In genomic region chr3:132086461-132086860, GRCm38 (mm10) we compare ENCODE assay signal across 9 mouse cellular contexts. TPM values are rescaled to one million over a fixed set of nuclear protein-coding genes. Genes with fewer than 3 reads are reported as not detected.
DNase-seq lines count a peak whose midpoint lies in the region; ATAC-seq and TF ChIP-seq lines count a peak whose summit lies in the region.
"Had no signal": no experiment of that assay in that cellular context is flagged by ENCODE, and none has a peak within 500 bp of the region (broad histone marks: within the 10 kb centered on the region; RNA-seq: fewer than 3 reads in every experiment).

No protein-coding gene starts in this region.

- no peak for TF ChIP-seq CTCF in heart, postnatal 0 days (IDR thresholded peaks at IDR 0.05; ENCODE audit: low read depth)
- no peak for TF ChIP-seq CTCF in heart, adult 2 months (IDR thresholded peaks at IDR 0.05)

- WGBS in heart, postnatal 0 days = 29% methylated on average over 5 of the region's 5 CpGs
- 26% methylated on average over 5 of the region's 5 CpGs for WGBS in heart, adult 2 months
- WGBS in embryonic facial prominence, embryonic 12.5 days = 22% methylated on average over 5 of the region's 5 CpGs
- 24% methylated on average over 5 of the region's 5 CpGs for WGBS in hindbrain, embryonic 15.5 days
- 26% methylated on average over 5 of the region's 5 CpGs for WGBS in midbrain, embryonic 16.5 days

- no peak for TF ChIP-seq POLR2A in heart, adult 2 months (IDR thresholded peaks at IDR 0.05; ENCODE audit: insufficient read depth, low read depth, low read length)

- no peak for DNase-seq in heart, postnatal 0 days (ENCODE audit: low spot score)
- DNase-seq in heart, adult 2 months = no peak
- DNase-seq in cerebellum, adult 18-20 months = no peak
- DNase-seq in spleen, postnatal 14 days (ENCODE audit: low spot score in 2 of 2) = no peak

- intact Hi-C loops in heart, adult 2 months (cut with DNase I) = no loop called here

- H3K79me2 ChIP-seq in heart, adult 2 months (replicated peaks; ENCODE audit: control insufficient read depth, insufficient read depth, low read length) = no peaks in the 10 kb centered on the region

- no peaks in the 10 kb centered on the region for H3K9me3 ChIP-seq in heart, postnatal 0 days (replicated peaks; ENCODE audit: control insufficient read depth, low read length)
- H3K9me3 ChIP-seq in embryonic facial prominence, embryonic 12.5 days = no peaks in the 10 kb centered on the region
- no peaks in the 10 kb centered on the region for H3K9me3 ChIP-seq in hindbrain, embryonic 15.5 days
- H3K9me3 ChIP-seq in midbrain, embryonic 16.5 days (replicated peaks; ENCODE audit: control insufficient read depth, low read length, poor library complexity, severe bottlenecking) = no peaks in the 10 kb centered on the region

- H3K4me3 ChIP-seq in heart, postnatal 0 days (ENCODE audit: low read depth, low read length) = peak overlapping the region; percentile 37
- no peak overlapping the region for H3K4me3 ChIP-seq in heart, adult 2 months
- peak overlapping the region; percentile 46 for H3K4me3 ChIP-seq in embryonic facial prominence, embryonic 12.5 days
- peak overlapping the region; percentile 52 for H3K4me3 ChIP-seq in hindbrain, embryonic 15.5 days
- H3K4me3 ChIP-seq in midbrain, embryonic 16.5 days (ENCODE audit: low read depth, low read length) = peak overlapping the region; percentile 47

- H3K4me1 ChIP-seq in heart, postnatal 0 days (ENCODE audit: control insufficient read depth, insufficient read depth) = peaks cover 13% of the 10 kb centered on the region; the same call in 1 of the 2 replicates
- no peaks in the 10 kb centered on the region for H3K4me1 ChIP-seq in heart, adult 2 months (ENCODE audit: control insufficient read depth, insufficient read depth, low read length)
- peaks cover 9% of the 10 kb centered on the region for H3K4me1 ChIP-seq in embryonic facial prominence, embryonic 12.5 days
- peaks cover 41% of the 10 kb centered on the region for H3K4me1 ChIP-seq in hindbrain, embryonic 15.5 days (replicated peaks)
- peaks cover 16% of the 10 kb centered on the region for H3K4me1 ChIP-seq in midbrain, embryonic 16.5 days (ENCODE audit: control insufficient read depth, insufficient read depth, low read length)

- H3K9ac ChIP-seq in heart, postnatal 0 days (replicated peaks; ENCODE audit: low read depth, low read length) = no peak overlapping the region
- H3K9ac ChIP-seq in heart, adult 2 months (ENCODE audit: low read depth, low read length) = no peak overlapping the region
- peak overlapping the region; percentile 56 for H3K9ac ChIP-seq in embryonic facial prominence, embryonic 12.5 days
- H3K9ac ChIP-seq in hindbrain, embryonic 15.5 days = no peak overlapping the region
- no peak overlapping the region for H3K9ac ChIP-seq in midbrain, embryonic 16.5 days (ENCODE audit: low read depth, low read length)
- H3K9ac ChIP-seq: liver, embryonic 14.5 days had no signal

- H3K27me3 ChIP-seq in heart, postnatal 0 days (ENCODE audit: control insufficient read depth, insufficient read depth, low read length) = peaks cover 34% of the 10 kb centered on the region
- peaks cover 5% of the 10 kb centered on the region; the same call in 1 of the 2 replicates for H3K27me3 ChIP-seq in heart, adult 2 months (ENCODE audit: control insufficient read depth, insufficient read depth, low read length)
- H3K27me3 ChIP-seq in embryonic facial prominence, embryonic 12.5 days = 0 out of 2 replicates have a peak, but pooled peaks cover 8% of the 10 kb centered on the region
- H3K27me3 ChIP-seq in hindbrain, embryonic 15.5 days = peaks cover 26% of the 10 kb centered on the region
- H3K27me3 ChIP-seq in midbrain, embryonic 16.5 days (ENCODE audit: control insufficient read depth, insufficient read depth, low read depth, low read length) = peaks cover 5% of the 10 kb centered on the region; the same call in 1 of the 2 replicates

- peak overlapping the region; percentile 71; the same call in 1 of the 2 replicates for H3K4me2 ChIP-seq in heart, postnatal 0 days (ENCODE audit: low read depth, low read length)
- peak overlapping the region; percentile 77 for H3K4me2 ChIP-seq in embryonic facial prominence, embryonic 12.5 days (replicated peaks)
- H3K4me2 ChIP-seq in hindbrain, embryonic 15.5 days = peak overlapping the region; percentile 100
- peak overlapping the region; percentile 96 for H3K4me2 ChIP-seq in midbrain, embryonic 16.5 days (ENCODE audit: low read length)

- no peak for TF ChIP-seq EP300 in heart, postnatal 0 days (IDR thresholded peaks at IDR 0.05; ENCODE audit: low read depth)
- TF ChIP-seq EP300 in heart, adult 2 months (IDR thresholded peaks at IDR 0.05; ENCODE audit: insufficient read depth, low read depth, low read length) = no peak

- ATAC-seq in heart, postnatal 0 days (ENCODE audit: insufficient read depth, low read depth) = no peak
- no peak for ATAC-seq in embryonic facial prominence, embryonic 12.5 days (ENCODE audit: insufficient number of reproducible peaks, insufficient read depth, low FRiP score, low TSS enrichment)
- ATAC-seq in hindbrain, embryonic 15.5 days (ENCODE audit: low FRiP score, low read depth) = no peak
- 0 out of 2 replicates have a peak, but pooled peaks have one; percentile 6 for ATAC-seq in midbrain, embryonic 16.5 days
- no peak for ATAC-seq in megakaryocyte progenitor cell, adult 5-6 weeks (replicated peaks; ENCODE audit: poor library complexity)

- no peaks in the 10 kb centered on the region for H3K36me3 ChIP-seq in heart, postnatal 0 days (replicated peaks; ENCODE audit: control insufficient read depth, insufficient read depth, low read length)
- no peaks in the 10 kb centered on the region for H3K36me3 ChIP-seq in heart, adult 2 months (ENCODE audit: control insufficient read depth, insufficient read depth, low read length)
- no peaks in the 10 kb centered on the region for H3K36me3 ChIP-seq in embryonic facial prominence, embryonic 12.5 days
- H3K36me3 ChIP-seq in hindbrain, embryonic 15.5 days = no peaks in the 10 kb centered on the region
- H3K36me3 ChIP-seq in midbrain, embryonic 16.5 days (ENCODE audit: control insufficient read depth, insufficient read depth, low read length) = no peaks in the 10 kb centered on the region

- H3K27ac ChIP-seq in heart, postnatal 0 days (ENCODE audit: low read depth) = no peak overlapping the region
- H3K27ac ChIP-seq in heart, adult 2 months = no peak overlapping the region
- H3K27ac ChIP-seq in embryonic facial prominence, embryonic 12.5 days = peak overlapping the region; percentile 75
- H3K27ac ChIP-seq in hindbrain, embryonic 15.5 days (replicated peaks) = no peak overlapping the region
- H3K27ac ChIP-seq in midbrain, embryonic 16.5 days (ENCODE audit: low read length) = no peak overlapping the region
- H3K27ac ChIP-seq: liver, embryonic 14.5 days had no signal

RNA-seq across cellular contexts. Expression of gene Dkk2, which starts 1.4 kb away (rescaled TPM):
- 0.08 TPM in 2 replicates for total RNA-seq in heart, postnatal 0 days (2014; rRNA removed; ENCODE audit: low replicate concordance)
- polyA plus RNA-seq in heart, postnatal 0 days (2015; fragmentation: Nextera tagmentation; extraction: Ambion mirVana) = 0.40 and 0.48 TPM in 2 replicates
- under 1 TPM; 0.16 to 0.18 TPM for total RNA-seq in heart, adult 2 months (2021)
- 0.12 TPM in 2 replicates for polyA plus RNA-seq in heart, adult 2 months (2012; rRNA removed)
- 28.4 and 36.0 TPM in 2 replicates for polyA plus RNA-seq in embryonic facial prominence, embryonic 12.5 days (2016; fragmentation: Nextera tagmentation; extraction: Ambion mirVana)
- polyA plus RNA-seq in hindbrain, embryonic 15.5 days (2015; fragmentation: Nextera tagmentation; extraction: Ambion mirVana) = 1.6 and 2.3 TPM in 2 replicates
- polyA plus RNA-seq in midbrain, embryonic 16.5 days (2015; fragmentation: Nextera tagmentation; extraction: Ambion mirVana) = 1.6 TPM in 2 replicates
- total RNA-seq in megakaryocyte progenitor cell, adult 5-6 weeks (2015) = not detected in 2 replicates
- total RNA-seq in megakaryocyte progenitor cell, adult 5-6 weeks (2017) = not detected in 2 replicates
